Mouse (Mus musculus) adrenal gland, postnatal 14 days (tissue): ENCODE results near the gene Hyou1. TPM values are rescaled to one million over a fixed set of nuclear protein-coding genes. Genes with fewer than 3 reads are reported as not detected.
"Not testable (repeated sequence)": the region's sequence is repeated elsewhere in the genome, so short reads cannot be mapped to it uniquely, and the experiment has no call there.

ENCODE experiments used
- DNase-seq: peaks from one replicate; pipeline ENCODE4 v3.0.0; 2021; ENCODE audit warnings: mixed read lengths
- long read RNA-seq, 2 experiments: library from polyadenylated mRNA; stranded (forward); transcript quantifications; one replicate each; pipeline ENCODE4 v2.0.0; 2021
- total RNA-seq: library from RNA; stranded (reverse); gene quantifications from 2 replicates; pipeline ENCODE4 v1.2.3, GENCODE M21; 2021

The Hyou1 gene
- 122 and 133 TPM in 2 replicates for total RNA-seq
- long read RNA-seq, experiment 1, full-length matches to known transcripts: 71 of 99 reads
- long read RNA-seq, experiment 1, partial matches to known transcripts: 14 of 99 reads
- long read RNA-seq, experiment 1, other reads (novel, unspliced or antisense): 14 of 99 reads
- long read RNA-seq, experiment 2, full-length matches to known transcripts: 46 of 71 reads
- long read RNA-seq, experiment 2, partial matches to known transcripts: 10 of 71 reads
- long read RNA-seq, experiment 2, other reads (novel, unspliced or antisense): 15 of 71 reads

DNA sequence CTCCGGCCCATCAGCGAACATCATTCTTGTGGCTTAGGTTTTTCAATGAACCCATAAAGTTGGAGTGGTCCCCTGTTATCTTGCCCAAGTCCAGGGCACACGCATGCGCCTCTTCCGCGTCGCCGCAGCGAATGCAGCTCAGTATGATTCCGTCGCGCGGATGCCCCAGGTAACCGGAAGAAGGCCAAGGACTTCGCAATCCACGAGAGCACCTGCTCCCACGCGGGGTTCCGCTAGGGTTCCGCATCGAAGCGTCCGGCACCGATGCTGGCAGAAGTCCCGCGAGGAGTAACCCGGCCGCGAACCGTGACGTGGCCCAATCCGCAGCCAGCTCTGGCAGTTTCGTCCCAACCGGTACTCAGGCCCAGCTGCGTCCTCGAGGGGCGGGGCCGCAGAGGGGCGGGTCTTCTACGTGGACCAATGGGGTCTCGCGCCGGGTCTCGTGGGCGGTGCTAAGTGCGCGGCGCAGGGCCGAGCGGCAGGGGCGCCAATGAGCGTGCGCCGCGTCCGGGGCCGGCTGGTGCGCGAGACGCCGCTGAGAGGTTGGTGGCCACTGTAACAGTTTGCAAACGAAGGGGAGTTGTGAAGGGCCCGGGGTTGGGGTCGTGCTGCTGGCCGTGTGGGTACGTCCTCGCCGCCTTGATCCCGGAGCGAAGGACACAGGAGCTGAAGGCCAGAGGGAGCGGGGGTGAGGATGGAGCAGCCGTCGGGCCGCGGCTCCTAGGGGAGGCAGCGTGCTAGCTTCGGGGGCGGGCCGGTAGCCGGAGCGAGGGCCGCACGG is at the start of gene Hyou1:
Gene Hyou1, plus strand, starts transcription at position 437 of the 781 bp plus-strand sequence.
- peak; percentile 100 for DNase-seq

DNA sequence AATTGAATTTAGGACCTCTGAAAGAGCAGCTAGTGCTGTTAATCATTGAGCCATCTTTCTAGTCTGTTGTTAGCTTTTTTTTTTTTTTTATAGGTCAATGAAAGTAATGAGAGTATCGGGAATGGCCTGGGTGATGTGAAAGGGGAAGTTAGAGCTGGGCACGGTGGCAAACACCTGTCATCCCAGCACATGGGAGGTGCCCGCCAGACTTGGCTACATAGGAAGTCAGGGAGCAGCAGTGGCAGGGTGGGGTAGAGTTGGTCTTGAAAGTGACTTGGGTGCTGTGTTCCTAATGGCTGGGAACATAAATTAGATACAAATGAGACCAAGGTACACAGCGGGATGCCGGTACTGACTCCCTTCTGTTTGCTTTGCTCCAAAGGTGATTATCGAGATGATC is 48.6 kb upstream of the Hyou1 start:
- DNase-seq: no peak

DNA sequence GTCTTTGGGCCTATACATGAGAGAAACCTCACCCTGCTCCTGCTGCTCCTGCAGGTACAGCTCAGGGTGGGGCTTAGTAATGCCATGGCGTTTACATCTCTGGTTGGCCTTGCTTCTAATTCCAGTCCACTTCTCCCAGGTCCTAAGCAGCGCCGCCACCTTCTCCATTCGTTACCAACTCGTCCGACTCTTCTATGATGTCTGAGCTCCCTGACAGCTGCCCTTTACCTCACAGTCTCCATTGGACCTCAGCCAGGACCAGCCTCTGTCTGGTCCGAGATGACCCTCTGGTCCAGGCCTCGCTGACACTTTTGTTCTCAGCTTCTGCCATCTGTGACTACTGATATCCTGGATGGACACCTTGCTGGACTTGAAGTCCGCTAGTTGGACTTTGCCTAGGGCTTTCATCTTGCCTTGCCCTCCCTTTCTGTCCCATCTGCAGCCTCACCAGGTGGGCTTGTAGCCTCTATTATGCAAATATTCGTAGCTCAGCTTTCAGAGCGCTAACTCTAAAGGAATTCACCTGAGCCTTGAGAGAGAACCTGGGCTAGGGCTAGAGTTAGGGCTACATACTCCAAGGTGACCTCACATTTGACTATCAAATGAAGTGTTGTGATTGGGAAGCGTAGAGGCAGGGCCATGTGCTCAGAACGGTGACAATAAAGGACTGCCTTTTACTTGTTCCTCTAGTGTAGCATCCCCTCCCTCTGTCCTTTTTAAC is 46.2 kb upstream of the Hyou1 start:
- DNase-seq: no peak

DNA sequence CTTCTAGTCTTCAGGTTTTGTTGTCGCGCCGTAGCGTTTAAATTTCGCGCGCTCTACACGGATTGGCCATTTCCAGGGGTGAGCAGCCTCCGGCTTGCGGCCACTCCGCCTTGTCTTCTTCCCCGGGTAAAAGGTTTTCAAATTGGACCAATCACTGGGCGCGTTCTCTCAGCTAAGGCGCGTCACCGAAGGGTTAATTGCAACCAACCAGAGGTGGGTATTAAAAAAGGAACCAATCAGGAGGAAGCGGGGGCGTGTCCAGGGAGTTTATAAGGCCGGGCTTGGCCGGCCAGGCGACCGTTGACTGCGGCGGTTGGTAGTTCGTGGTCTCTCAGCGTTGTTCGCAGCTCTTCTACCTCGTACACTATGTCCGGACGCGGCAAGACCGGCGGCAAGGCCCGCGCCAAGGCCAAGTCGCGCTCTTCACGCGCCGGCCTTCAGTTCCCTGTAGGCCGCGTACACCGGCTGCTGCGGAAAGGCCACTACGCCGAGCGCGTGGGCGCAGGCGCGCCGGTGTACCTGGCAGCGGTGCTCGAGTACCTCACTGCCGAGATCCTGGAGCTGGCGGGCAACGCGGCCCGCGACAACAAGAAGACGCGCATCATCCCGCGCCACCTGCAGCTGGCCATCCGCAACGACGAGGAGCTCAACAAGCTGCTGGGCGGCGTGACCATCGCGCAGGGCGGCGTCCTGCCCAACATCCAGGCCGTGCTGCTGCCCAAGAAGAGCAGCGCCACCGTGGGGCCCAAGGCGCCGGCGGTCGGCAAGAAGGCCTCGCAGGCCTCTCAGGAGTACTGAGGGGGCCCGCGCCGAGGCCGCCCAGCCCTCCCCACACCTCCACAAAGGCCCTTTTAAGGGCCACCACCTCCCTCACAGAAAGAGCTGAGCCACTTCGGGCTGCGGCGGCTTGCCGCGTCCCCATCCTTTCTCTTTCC is 44.6 kb upstream of the Hyou1 start, which contains the start of gene H2afx:
Gene H2afx, plus strand, starts transcription at position 299 of the 935 bp plus-strand sequence.
- peak; percentile 99 for DNase-seq

DNA sequence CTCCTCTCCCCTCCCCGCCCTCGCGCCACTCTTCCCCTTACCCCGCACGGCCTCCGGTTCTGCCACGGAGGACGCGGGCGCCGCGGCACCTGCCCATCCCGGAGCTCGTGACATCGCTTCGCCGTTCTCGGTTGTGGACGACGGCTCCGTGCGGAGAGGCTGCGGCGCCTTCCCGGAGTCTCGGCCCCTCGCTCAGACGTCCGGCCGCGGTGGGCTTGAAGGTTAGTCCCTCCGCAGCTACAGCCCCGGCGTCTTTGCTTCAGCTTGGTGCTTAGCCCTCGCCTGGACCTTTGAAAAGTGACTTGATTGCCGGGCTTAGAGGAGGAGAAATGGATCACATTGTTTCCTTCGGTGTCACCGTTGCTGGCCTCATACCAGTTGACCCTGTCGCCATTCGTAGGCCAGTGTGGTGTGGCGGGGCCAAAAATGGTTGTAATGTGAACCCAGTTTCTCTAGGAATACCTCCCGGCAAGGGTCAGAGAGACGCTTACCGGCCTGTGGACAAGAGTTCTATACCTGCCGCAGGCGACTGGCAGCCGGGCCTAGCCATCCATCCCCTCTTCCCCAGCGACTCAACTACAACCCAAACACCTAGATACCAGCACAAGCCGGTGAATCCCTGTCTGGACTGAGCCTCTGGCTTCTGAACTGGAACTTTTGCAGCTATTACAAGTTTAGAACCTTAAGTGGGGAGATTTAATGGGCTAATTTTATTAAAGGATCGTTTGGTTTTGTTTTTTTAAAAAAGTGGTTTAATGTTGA is 43.8 kb upstream of the Hyou1 start:
- DNase-seq: peak; percentile 59

DNA sequence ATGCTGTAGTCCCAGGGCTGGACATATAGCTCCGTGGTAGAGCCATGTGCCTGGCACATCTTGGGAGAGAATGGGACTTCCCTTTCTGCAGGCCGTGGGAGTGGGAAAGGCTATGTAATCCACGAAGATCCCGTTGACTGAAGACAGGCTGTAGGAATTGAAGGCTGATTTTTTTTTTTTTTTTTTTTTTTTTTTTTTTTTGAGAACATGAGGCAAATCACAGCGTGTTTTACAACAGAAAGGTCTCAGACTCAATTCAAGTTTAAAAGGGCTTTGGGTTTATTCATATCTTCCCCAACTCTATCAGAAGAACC is 43.2 kb upstream of the Hyou1 start:
- no peak for DNase-seq

DNA sequence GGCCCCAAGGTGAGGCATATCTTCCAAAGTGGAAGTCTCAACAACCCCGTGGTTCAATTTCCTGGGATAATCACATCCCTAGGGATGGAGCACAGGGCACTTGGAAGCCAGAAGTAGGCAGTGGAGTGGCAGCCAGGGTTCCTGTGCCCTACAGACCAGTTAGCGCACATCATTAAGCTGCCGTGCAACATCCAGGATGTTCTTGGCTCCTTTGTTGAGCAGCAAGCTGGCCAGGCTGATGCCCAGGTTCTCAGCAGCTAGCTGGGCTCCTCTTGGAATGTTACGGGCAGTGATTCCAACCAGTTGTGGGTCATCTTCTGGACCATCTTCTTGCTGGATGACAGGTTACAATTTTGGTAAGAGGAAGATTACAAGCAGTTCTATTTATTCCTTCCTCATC is 42.8 kb upstream of the Hyou1 start:
- not testable (repeated sequence) for DNase-seq

DNA sequence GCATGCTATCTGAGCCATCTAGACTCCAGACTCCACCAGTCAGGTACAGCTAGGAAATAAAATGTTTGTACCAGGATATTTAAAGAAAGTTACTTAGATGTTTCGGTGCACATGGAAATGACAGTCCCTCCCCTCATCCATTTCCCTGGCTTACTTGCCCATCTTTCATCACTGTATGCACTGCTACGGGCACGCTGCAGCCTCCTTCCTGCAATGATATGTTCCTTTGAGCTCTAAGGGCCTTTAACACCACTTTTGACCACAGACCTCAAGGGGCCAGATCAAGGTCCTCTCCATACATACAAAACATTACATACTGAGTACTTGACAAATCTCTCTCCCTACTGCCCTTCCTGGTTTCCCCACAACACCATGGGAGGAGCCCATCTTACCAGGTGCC is 42.3 kb upstream of the Hyou1 start:
- DNase-seq: no peak

DNA sequence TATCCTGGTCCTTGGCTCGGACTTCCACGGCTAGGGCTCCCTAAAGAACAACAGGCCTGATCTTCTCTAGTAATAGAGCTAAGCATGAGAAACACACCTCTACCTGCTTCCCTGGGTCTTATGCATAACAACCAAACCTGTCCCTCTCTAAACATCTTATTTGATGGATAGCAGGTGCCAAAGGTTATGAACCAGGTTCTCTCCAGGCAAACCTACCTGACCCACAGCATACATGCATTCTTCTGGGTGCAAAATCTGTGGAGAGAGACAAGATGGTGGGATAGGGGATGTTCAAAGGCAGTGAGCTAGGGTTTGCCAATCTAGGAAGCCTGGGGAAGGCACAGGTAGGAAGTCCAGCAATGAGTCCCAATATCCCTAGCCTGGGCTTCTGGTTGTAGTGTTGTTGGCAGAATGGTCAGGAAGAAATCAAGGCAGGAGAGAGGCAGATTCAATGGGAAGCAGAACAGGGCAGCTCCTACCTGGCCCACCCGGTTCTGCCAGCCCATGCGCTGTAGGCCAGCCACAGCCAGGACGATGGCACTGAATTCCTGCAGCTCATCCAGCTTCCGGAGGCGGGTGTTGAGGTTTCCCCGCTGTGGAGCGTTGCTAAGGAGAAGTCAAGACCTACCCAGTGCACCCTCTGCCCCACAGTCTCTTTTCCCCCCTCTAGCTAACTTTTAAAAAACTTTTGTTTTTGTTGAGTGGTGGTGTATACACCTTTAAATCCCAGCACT is 41.7 kb upstream of the Hyou1 start:
- DNase-seq: no peak

DNA sequence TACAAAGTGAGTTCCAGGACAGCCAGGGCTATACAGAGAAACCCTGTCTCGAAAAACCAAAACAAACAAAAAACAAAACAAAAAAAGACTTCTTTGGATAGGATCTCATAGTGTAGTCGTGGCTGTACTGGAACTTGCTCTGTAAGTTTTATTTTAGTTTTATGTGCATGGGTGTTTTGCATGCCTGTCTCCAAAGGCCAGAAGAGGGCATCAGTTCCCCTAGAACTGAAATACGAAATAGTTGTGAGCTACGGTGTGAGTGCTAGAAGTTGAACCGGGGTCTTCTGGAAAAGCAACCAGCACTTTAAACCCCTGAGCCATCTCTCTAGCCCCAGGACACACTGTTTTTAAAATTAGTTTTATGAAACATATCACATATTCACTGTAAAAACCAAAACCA is 40.7 kb upstream of the Hyou1 start:
- no peak for DNase-seq

DNA sequence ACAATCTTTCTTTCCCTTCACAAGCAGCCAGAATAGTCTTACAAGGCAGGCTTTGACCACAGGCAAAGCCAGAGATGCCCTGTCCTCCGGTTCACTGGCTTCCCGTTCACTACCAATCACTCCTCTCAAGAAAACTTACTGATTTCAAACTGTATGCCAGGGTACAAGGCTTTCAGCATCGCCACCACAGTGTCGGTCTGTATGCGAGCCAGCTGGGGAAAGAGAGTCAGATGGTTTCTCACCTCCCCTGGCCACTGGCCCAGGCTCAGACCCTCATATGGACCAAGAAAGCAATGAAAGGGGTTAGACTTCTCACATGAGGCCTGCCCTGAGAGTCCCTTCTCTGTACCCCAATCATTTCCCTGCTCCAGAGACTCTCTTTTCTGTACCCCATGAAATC is 37.8 kb upstream of the Hyou1 start:
- no peak for DNase-seq

DNA sequence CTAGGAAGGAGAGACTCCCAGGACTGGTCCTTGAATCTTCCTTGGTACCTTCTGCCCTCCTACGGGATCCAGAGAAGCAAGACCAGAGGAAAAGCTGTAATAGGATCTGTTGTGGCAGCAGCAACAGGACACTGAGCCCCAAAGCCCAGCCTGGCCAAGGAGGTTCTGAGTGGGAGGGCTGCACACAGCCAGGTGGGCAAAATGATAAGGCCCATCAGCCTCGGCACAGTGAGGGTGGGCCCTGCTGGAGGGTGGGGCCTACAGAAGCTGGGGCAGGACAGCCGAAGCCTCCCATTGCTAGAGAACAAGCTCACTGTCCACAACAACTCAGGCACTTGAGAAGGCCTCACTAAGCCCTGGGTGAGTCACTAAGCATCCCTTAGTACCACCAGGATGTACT is 37.1 kb upstream of the Hyou1 start:
- DNase-seq: no peak

DNA sequence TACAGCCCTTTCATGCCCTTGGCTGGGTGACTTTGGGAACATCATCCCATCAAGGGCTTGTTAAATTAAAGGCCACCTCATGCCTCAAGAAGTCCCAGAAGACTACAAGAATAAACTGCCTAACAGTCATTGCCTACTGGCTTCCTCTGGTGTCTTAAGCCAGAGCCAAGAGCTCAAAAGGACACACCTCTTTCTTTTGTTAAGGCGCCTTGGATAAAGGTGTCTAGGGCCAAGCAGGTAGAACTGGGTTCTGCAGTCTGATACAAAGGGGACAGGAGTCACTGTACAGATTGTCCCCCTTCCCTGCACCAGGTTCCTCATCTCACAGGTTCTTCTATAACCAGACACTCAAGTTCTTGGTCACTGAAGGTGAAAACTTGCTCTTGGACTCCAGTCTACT is 36.7 kb upstream of the Hyou1 start:
- no peak for DNase-seq

DNA sequence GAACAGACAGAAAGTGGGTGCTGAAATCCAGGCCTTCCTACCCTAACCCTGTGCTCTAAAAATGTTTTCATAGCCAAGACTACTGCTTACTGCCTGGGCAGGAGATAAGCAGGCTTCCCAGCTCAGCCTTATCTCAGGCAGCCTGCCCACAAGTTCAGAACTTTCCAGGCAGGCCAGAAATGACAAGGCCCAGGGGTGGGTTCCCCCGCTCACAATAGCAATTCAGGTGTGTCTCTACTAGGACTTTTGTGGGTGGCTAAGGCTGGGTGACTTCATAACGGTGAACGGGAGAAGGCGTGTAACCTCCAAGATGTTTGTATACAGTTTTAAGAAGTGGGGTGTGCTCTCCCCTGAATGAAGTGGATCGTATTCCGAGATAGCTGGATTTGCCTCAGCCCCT is 36.0 kb upstream of the Hyou1 start:
- peak; percentile 45 for DNase-seq

DNA sequence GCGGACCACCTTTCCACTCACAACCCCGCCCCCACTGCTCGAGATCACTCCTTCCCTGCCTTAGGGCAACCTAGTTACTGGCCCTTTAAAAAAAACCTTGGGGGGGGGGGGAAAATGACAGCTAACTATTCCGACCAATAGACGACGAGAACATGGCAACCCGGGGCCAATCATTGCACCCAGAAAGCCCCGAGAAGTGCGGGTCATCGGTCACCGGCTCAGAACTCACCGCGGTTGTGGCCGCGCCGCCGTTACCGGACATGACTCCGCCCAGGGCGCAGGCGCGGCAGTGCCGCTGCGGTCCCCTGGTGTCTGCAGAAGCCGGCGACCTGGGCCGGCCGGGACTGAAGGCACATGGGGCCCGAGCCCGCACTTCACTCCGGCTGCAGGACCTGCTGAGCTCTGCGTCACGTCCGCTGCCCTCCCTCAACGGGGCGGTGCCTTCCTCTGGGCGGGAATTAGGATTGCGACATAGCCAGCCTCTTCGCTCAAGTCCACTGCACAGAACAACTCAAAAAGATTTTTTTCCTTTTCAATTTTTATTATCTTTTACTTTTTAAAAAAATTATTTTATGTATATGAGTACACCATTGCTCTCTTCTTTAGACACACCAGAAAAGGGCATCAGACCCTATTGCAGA is 35.4 kb upstream of the Hyou1 start, which contains the start of gene Hmbs:
Gene Hmbs, minus strand, starts transcription at position 448 of the 641 bp plus-strand sequence.
- peak; percentile 95 for DNase-seq

DNA sequence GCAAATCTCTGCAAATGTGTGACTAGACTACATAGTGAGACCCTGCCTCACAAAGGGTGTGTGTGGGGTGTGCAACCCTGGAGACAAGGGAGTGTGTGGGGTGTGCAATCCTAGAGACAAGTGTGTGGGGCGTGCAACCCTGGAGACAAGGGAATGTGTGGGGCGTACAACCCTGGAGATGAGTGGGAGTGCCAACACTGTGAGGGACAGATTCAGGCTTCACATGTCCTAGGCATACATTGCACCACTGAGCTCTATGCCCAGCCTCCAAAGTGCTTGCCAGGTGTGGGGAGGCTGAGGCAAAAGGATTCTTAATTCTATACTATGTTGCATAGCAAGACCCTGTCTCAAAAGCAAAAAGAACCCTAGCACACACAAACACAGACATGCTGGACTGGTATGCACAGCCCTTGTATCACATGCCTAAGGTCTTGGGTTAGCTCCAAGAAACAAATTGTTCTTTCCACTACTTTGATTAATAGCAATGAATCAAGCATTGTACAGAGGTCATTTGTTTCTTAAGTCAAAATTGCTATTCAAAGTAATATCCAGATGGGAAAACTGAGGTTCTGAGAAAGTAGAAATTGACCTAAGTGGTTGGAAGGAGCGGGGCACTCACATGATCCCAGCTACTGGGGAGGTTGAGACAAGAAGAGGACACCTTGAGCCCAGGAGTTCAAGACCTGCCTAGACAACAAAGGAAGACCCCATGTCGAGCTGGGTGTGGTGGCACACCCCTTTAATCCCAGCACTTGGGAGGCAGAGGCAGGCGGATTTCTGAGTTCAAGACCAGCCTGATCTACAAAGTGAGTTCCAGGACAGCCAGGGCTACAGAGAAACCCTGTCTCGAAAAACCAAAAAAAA is 33.5 kb upstream of the Hyou1 start:
- no peak for DNase-seq

DNA sequence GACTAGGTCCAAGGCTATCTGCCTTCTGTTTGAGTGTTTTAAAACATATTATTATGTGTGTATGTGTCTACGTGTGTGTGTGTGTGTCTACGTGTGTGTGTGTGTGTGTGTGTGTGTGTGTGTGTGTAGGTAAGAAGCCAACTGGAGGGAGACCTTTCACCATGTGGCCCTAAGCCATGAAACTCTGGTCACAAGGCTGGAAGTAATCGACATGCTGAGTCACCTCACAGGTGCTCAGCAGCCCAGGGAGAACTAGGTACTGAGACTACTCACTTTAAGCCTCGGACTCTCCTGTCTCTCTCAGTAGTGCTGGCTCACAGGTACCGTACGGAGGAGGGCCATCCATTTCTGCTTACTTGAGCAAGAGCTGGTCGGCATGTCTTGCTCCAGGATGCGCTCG is 32.1 kb upstream of the Hyou1 start:
- DNase-seq: no peak

DNA sequence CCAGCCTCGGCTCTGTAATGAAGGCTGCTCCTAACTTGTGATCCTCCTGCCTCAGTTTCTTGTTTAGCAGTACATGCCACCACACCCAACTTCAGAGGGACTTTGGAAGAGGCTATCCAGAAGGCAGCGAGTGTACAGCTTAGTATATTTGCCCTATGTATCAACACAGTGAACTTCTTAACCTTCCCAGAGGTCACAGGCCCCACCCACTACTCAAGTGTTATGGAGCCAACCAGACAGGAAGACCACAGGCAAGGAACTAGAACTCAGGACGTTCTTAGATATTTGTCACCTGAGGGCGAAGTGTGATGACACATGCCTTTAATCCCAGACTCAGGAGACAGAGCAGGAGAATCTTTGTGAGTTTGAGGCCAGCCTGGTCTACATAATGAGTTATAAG is 31.7 kb upstream of the Hyou1 start:
- DNase-seq: no peak

DNA sequence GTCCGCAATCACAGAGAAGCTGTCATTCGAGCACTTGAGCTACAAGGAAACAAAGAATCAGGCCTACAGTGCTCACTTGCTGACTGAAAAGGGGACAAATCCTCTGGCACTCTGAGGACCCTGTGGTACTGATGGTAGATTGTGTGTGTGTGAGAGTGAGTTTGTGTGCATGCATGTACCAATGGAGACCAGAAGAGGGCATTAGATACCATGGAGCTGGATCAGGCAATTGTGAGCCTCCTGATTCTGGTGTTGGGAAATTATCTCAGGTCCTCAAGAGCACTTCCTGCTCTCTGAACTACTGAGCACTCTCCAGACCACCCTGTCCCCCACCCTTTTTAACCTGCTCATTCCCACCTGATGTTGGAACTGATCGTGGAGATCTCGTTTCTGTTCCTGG is 30.7 kb upstream of the Hyou1 start:
- no peak for DNase-seq
